Mouse (Mus musculus) midbrain, embryonic 12.5 days (tissue): ENCODE data around the gene Bclaf3. TPM values are rescaled to one million over a fixed set of nuclear protein-coding genes. Genes with fewer than 3 reads are reported as not detected.

Experiments used
- ATAC-seq: fragments of 200-750 bp; cut with Nextera tagmentation; 2 replicates; pipeline ENCODE4 v1.8.0; 2017; ENCODE audit warnings: low read depth, moderate TSS enrichment, moderate library complexity; ENCODE audit not compliant: low FRiP score
- H3K27ac ChIP-seq: fragments of 300-500 bp; sonication (generic); replicated peaks from 2 replicates; pipeline ENCODE4 v1.5.1; 2016; ENCODE audit warnings: mild to moderate bottlenecking
- H3K27me3 ChIP-seq: fragments of 300-500 bp; sonication (generic); 2 replicates; pipeline ENCODE4 v1.6.1; 2016; ENCODE audit warnings: mild to moderate bottlenecking
- H3K36me3 ChIP-seq: fragments of 300-500 bp; sonication (generic); 2 replicates; pipeline ENCODE4 v1.6.1; 2016
- H3K4me1 ChIP-seq: fragments of 300-500 bp; sonication (generic); 2 replicates; pipeline ENCODE4 v1.6.1; 2016
- H3K4me2 ChIP-seq: fragments of 300-500 bp; sonication (generic); replicated peaks from 2 replicates; pipeline ENCODE4 v1.6.1; 2016; ENCODE audit warnings: mild to moderate bottlenecking, moderate library complexity
- H3K4me3 ChIP-seq: fragments of 300-500 bp; sonication (generic); 2 replicates; pipeline ENCODE4 v1.5.1; 2016; ENCODE audit warnings: mild to moderate bottlenecking
- H3K9ac ChIP-seq: fragments of 300-500 bp; sonication (generic); replicated peaks from 2 replicates; pipeline ENCODE4 v1.6.1; 2016; ENCODE audit warnings: mild to moderate bottlenecking, moderate library complexity
- H3K9me3 ChIP-seq: fragments of 300-500 bp; sonication (generic); 2 replicates; pipeline ENCODE4 v1.6.1; 2016; ENCODE audit warnings: mild to moderate bottlenecking
- WGBS: fragments of 180-500 bp; shearing (Covaris S2); methylation state at CpG from one replicate; pipeline ENCODE4 v1.1.7; 2016; 5-methylcytosine and 5-hydroxymethylcytosine counted together
- polyA plus RNA-seq: library from polyadenylated mRNA; unstranded; fragments of >200 nt; fragmentation: Nextera tagmentation; extraction: Ambion mirVana; gene quantifications from 2 replicates; pipeline ENCODE4 v1.2.1, GENCODE M21; 2016

Bclaf3 gene
- polyA plus RNA-seq, 1 experiment from 2014 or later: 35.0 TPM

DNA sequence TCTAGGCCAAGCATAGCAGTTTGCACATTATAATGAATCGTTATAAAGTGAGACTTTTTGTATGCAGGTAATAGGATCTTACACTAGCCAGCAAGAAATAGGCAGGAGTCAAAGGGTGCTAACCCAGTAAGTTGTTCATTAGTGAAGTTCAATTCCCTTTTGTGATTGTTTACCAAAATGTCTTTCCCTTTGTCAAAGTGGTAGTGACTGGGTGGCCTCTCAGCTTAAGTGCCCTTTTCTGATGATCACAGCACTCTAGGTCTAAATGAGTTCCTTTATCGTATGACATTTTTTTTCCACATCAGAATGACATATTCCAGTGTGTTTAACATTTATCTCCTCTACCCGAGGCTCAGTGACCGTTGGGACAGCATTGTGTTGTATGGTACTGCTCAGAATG lies 102.1 kb downstream of the Bclaf3 start:
- Histone ChIP-seq H3K9ac (no peak overlapping the region), H3K4me3 (peak overlapping the region; percentile 58), H3K9me3 (no peaks in the 10 kb centered on the region), H3K27ac (no peak overlapping the region), H3K27me3 (peaks cover 40% of the 10 kb centered on the region), H3K36me3 (no peaks in the 10 kb centered on the region), H3K4me1 (no peaks in the 10 kb centered on the region), H3K4me2 (peak overlapping the region; percentile 58)
- no peak for ATAC-seq
- WGBS: 63% methylated on average over 4 of the region's 4 CpGs

DNA sequence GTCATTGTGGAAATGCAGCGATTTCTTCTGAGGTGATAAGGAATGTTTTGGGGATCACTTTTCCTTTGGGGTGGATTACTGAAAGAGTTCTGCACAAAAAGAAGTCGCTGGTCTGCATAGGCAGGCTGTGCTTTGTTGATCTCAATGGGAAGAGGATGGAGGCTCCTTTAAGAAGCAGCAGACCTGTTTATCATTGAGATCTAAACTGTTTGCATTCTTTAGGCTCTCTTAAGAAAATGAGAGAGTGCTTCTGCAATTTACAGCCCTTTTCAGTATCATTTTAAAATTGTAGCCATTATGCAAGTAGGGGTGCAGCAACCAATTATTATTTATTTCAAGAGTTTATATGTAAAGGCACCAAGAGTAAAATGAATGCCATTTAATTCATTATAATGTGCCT lies 102.7 kb downstream of the Bclaf3 start:
- H3K4me2 ChIP-seq: peak overlapping the region; percentile 58
- no peaks in the 10 kb centered on the region for H3K4me1 ChIP-seq
- peaks cover 40% of the 10 kb centered on the region for H3K27me3 ChIP-seq
- H3K27ac ChIP-seq: no peak overlapping the region
- H3K4me3 ChIP-seq: peak overlapping the region; percentile 58
- H3K36me3 ChIP-seq: no peaks in the 10 kb centered on the region
- 27% methylated on average over 2 of the region's 2 CpGs for WGBS
- H3K9me3 ChIP-seq: no peaks in the 10 kb centered on the region
- no peak for ATAC-seq
- no peak overlapping the region for H3K9ac ChIP-seq

DNA sequence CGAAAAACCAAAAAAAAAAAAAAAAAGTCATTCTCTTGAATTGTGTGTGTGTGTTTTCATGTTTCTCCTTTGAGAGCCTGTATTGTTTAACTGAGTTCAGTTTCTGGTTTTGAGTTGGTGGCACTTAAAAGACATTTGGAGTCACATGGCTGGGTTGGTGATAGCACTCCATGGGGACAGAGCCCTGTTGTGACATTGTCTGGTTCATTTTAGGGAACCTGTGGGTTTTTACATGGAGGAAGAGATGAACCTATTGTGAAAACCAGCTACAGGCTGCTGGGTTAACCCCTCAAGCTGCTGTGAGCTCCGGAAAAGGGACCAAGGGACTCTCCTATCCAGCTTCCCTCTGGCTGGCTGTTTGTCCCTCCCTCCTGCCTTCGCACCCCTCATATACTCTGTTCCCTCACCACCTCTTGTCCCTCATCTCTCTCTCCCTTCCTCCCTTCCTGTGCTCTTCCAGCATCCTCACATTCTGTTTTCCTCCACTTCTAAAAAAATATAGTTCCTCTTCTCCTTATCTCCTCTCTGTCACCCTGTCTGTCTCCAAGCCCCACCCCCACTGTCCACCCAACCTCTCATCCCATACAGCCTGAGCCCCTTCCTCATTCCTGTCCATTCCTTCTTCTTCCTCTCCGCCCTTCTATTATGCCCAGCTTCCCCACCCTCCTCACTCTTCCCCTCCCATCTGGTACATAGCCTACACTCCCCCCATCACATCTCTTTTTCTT lies 112.2 kb downstream of the Bclaf3 start:
- H3K9me3 ChIP-seq: no peaks in the 10 kb centered on the region
- H3K27me3 ChIP-seq: peaks cover 9% of the 10 kb centered on the region; the same call in 1 of the 2 replicates
- 67% methylated on average over 4 of the region's 4 CpGs for whole genome bisulfite sequencing

DNA sequence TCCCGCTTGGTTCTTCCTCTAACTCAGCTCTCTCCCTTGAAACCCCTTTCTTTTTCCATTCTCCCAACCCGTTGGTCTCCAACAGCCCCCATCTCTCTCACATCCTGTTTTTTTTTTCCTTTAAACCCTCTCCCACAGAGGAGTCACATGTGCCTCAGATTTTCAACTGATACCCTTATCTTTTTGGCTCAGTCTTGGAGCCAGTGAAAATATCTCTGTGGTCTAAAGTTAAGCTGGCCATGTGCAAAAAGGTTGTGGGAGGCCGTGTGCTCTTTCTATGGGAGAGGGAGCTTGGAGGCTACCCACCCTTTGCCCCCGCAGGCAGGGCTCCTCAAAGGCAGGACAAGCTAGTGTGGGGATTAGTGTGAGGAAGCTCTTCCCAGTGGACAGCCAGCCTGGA lies 113.5 kb downstream of the Bclaf3 start:
- H3K27me3 ChIP-seq: peaks cover 9% of the 10 kb centered on the region; the same call in 1 of the 2 replicates
- WGBS: 80% methylated on average over 4 of the region's 4 CpGs
- no peaks in the 10 kb centered on the region for H3K36me3 ChIP-seq
- H3K9me3 ChIP-seq: no peaks in the 10 kb centered on the region
- no peaks in the 10 kb centered on the region for H3K4me1 ChIP-seq
- H3K4me2 ChIP-seq: no peak overlapping the region
- no peak for ATAC-seq
- H3K4me3 ChIP-seq: no peak overlapping the region
- H3K9ac ChIP-seq: no peak overlapping the region
- H3K27ac ChIP-seq: no peak overlapping the region

More for the DNA sequence above, 112.2 kb downstream of the Bclaf3 start:
- ATAC-seq: no peak
- Histone ChIP-seq H3K4me3 (no peak overlapping the region), H3K4me2 (no peak overlapping the region), H3K27ac (no peak overlapping the region), H3K36me3 (no peaks in the 10 kb centered on the region), H3K4me1 (no peaks in the 10 kb centered on the region), H3K9ac (no peak overlapping the region)

Other genes with a start within 250 kb of the Bclaf3 start
- gene Eif1ax, start 154.5 kb upstream of the Bclaf3 start, polyA plus RNA-seq: 131 and 134 TPM in 2 replicates
- gene Map7d2, start 112.1 kb upstream of the Bclaf3 start, polyA plus RNA-seq: 14.1 and 21.8 TPM in 2 replicates
- gene Sh3kbp1, start 100.6 kb downstream of the Bclaf3 start, polyA plus RNA-seq: 36.1 and 41.0 TPM in 2 replicates